Mouse (Mus musculus) kidney, postnatal 14 days (tissue): ENCODE results near the gene 4933411K16Rik.
"Not testable (repeated sequence)": the region's sequence is repeated elsewhere in the genome, so short reads cannot be mapped to it uniquely, and the experiment has no call there.

Experiments used
- DNase-seq: peaks from one replicate; pipeline ENCODE4 v3.0.0; 2022; ENCODE audit warnings: mixed read lengths

The 4933411K16Rik gene

DNA sequence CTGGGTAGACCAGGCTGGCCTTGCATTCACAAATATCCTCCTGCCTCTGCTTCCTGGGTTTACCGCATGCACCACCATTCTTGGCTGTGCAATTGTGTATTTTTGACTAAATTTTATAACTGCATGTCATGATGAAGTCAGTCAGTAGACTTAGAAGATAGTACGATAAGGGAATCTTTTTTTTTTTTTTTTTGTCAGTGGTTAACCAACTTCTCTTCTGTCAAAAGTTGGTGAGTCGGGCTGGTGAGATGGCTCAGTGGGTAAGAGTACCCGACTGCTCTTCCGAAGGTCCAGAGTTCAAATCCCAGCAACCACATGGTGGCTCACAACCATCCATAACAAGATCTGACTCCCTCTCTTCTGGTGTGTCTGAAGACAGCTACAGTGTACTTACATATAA is 29.6 kb downstream of the 4933411K16Rik start:
- not testable (repeated sequence) for DNase-seq

DNA sequence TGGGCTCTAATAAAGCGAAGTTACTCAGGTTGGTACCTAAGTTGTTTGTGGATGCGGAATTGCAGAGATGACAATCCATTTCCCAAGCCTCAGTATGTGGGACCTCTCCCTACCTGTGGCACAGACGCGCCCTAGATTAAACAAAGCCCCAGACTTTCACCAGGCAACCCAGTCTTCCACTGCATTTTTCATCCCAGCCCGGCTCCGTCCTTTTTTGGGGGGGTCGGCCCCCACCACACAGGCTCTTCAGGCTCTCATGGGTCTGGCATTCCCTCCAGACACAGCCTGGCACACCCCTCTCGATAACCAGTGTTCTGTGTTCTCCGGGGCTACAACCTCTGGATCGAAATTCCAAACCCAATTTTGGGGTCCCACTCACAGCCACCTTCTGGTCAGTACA is 33.6 kb downstream of the 4933411K16Rik start:
- no peak for DNase-seq

DNA sequence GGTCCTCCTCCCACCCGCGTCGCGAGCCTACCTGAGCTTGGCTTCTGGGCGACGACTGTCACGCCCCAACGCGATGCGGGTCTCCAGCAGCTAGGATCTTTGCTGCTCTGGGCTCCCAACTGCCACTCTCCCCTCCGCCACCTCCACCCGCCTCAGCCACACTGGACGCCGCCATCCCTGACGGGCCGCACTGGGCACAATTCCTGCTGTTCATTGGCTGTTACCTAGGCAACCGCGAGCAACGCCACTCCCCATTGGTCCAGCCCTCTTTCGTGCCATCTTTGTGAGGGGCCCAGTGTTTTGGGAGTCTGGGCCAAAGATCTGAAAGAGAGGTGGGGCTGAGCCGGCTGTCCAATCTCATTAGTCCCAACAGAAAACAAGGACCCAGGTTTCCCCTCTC is 34.1 kb downstream of the 4933411K16Rik start, which contains the start of gene Morn4:
Gene Morn4, minus strand, starts transcription at position 192 of the 400 bp plus-strand sequence.
- DNase-seq, result peak; percentile 92

DNA sequence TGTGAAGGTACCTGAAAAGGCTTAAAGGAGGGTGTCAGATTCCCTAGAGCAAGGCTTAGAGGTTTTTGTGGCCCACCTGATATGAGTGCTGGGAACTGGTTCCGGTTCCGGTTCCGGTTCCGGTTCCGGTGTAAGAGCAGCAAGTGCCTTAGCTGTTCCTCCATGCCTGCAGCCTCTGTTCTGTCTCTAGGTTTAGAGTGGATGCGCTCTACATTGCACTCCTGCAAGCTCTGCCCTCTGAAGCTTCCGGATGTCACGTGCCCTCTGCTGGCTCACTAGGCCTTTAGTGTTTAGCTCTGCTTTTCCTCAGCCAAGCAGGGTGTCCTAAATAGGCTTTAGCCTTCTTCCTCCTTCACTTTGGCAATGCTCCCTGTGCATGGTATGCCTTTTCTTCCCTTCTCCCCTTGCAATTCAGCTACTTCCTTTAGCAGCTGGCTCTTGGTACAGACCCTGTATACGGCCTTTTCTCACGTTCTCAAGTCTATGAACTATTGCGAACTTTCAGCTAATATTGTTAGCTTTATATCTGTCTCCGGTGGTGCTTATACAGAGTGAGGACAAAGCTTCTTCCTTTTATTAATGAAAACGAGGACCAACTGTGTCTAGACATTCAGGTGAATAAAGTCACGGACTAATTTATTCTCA is 37.2 kb downstream of the 4933411K16Rik start:
- peak; percentile 70 for DNase-seq

DNA sequence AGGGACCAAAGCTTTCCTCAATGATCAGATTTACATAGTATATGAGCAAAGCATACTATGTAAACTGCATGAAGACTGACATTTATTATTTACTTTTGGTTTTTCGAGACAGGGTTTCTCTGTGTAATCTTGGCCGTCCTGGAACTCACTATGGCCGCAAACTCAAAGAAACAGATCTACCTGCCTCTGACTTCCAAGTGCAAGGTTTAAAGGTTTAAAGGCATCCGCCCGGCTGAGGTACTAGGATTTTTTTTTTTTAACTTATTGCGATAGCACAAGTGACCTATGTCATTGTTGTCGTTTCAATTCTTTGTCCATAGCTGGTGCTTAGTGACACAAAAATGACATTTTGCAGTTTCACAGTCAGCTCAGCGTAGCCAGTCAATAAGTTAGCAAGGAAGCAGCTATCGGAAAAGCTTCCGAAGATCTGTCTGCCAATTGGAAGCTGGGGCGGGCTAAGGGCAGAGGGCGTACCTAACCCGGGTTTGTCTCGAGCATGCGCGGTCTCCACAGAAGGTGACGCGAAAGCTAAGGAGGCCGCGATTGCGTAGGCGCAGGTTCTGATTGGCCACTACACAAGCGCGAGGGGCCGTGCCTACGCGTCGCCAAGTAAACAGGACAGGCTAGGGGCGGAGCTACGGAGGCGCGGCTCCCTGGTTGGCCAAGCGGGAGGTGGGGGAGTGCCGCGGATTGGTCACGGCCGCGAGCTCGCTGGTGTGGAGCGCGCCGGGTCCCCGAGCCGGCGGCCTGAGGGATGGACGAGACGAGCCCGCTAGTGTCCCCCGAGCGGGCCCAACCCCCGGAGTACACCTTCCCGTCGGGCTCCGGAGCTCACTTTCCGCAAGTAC is 37.9 kb downstream of the 4933411K16Rik start, which contains the start of gene Pi4k2a:
Gene Pi4k2a, plus strand, starts transcription at position 723 of the 848 bp plus-strand sequence.
- DNase-seq, result peak; percentile 100

DNA sequence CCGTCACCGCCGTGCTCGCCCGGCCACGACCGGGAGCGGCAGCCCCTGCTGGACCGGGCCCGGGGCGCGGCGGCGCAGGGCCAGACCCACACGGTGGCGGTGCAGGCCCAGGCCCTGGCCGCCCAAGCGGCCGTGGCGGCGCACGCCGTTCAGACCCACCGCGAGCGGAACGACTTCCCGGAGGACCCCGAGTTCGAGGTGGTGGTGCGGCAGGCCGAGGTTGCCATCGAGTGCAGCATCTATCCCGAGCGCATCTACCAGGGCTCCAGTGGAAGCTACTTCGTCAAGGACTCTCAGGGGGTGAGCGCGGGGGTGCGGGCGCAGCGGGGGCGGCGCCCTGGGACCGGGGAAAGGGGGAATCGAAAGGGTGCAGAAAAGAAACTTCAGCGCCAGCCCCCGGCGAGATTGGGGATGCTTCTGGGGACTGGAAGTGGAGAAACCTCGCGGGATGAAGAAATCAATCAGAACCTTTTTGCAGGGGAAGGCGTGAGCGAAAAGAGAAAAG is 38.6 kb downstream of the 4933411K16Rik start:
- DNase-seq, result no peak

DNA sequence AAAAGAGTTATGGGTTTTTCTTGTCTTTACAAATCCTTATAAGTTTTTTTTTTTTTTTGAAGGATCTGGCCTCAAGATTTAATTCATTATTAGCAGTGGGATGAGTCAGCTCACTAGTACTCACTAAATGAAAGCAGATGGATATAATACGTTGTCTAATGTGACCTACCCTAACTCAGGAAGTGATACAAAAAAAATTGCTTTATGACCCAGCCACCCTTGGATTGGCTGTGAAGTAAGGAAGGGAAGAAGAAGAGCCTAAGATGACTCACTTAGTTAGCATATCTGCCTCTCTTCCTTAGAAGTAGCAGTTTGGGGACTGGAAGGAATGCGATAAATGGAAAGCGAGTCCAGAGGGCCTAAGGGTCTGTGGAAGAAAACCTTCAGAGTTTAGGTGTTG is 47.4 kb downstream of the 4933411K16Rik start:
- no peak for DNase-seq
